Mouse (Mus musculus) midbrain, embryonic 15.5 days (tissue): ENCODE measurements at regions not wholly inside any gene's neighbourhood (a gene's known extent, or its start where the extent isn't known, plus 50 kb on each side); places are given as distances from the start of the nearest gene placed in this dataset.

Source experiments
- ATAC-seq: fragments of 200-750 bp; cut with Nextera tagmentation; replicated peaks from 2 replicates; pipeline ENCODE4 v1.8.0; 2017; ENCODE audit warnings: moderate TSS enrichment
- H3K27ac ChIP-seq: fragments of 300-500 bp; sonication (generic); 2 replicates; pipeline ENCODE4 v1.5.1; 2015; ENCODE audit warnings: mild to moderate bottlenecking, inconsistent platforms
- H3K27me3 ChIP-seq: fragments of 300-500 bp; sonication (generic); replicated peaks from 2 replicates; pipeline ENCODE4 v1.6.1; 2015; ENCODE audit warnings: inconsistent platforms
- H3K36me3 ChIP-seq: fragments of 300-500 bp; sonication (generic); replicated peaks from 2 replicates; pipeline ENCODE4 v1.6.1; 2015; ENCODE audit warnings: inconsistent platforms
- H3K4me1 ChIP-seq: fragments of 300-500 bp; sonication (generic); 2 replicates; pipeline ENCODE4 v1.6.1; 2015; ENCODE audit warnings: inconsistent platforms
- H3K4me2 ChIP-seq: fragments of 300-500 bp; sonication (generic); 2 replicates; pipeline ENCODE4 v1.6.1; 2015; ENCODE audit warnings: inconsistent platforms, mild to moderate bottlenecking, moderate library complexity
- H3K4me3 ChIP-seq: fragments of 300-500 bp; sonication (generic); 2 replicates; pipeline ENCODE4 v1.5.1; 2015; ENCODE audit warnings: mild to moderate bottlenecking, inconsistent platforms
- H3K9ac ChIP-seq: fragments of 300-500 bp; sonication (generic); 2 replicates; pipeline ENCODE4 v1.6.1; 2015; ENCODE audit warnings: mild to moderate bottlenecking, inconsistent platforms
- H3K9me3 ChIP-seq: fragments of 300-500 bp; sonication (generic); 2 replicates; pipeline ENCODE4 v1.6.1; 2016; ENCODE audit warnings: inconsistent platforms
- WGBS: fragments of 180-500 bp; shearing (Covaris S2); methylation state at CpG from one replicate; pipeline ENCODE4 v1.1.7; 2015; ENCODE audit warnings: mixed read lengths; 5-methylcytosine and 5-hydroxymethylcytosine counted together

DNA sequence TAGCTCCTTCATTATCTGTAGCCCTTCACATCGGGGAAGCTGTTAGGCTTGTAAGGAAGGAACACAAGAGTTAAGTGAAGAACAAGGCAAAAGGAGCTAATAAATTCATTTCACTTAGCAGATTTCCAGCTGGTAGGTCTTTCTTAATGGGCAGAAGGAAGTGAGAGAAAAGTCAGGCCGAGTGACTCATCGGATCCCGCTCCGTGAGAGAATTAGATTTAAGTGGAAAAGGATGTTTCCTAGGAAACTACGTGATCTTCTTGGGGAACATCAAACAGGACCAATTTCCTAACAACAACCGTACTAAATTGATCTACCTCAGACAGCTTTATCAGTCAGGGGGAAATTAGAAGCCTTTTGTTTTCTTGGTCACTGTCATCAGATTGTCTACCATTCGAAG lies 625.4 kb upstream of the Arpp21 start:
- ATAC-seq: no peak
- Histone ChIP-seq H3K27ac (peak overlapping the region; percentile 48; the same call in 1 of the 2 replicates), H3K4me1 (peaks cover 15% of the 10 kb centered on the region), H3K9me3 (no peaks in the 10 kb centered on the region), H3K9ac (no peak overlapping the region), H3K36me3 (no peaks in the 10 kb centered on the region), H3K27me3 (no peaks in the 10 kb centered on the region; the same call in 1 of the 2 replicates), H3K4me3 (no peak overlapping the region), H3K4me2 (no peak overlapping the region)
- WGBS: 24% methylated on average over 8 of the region's 8 CpGs

DNA sequence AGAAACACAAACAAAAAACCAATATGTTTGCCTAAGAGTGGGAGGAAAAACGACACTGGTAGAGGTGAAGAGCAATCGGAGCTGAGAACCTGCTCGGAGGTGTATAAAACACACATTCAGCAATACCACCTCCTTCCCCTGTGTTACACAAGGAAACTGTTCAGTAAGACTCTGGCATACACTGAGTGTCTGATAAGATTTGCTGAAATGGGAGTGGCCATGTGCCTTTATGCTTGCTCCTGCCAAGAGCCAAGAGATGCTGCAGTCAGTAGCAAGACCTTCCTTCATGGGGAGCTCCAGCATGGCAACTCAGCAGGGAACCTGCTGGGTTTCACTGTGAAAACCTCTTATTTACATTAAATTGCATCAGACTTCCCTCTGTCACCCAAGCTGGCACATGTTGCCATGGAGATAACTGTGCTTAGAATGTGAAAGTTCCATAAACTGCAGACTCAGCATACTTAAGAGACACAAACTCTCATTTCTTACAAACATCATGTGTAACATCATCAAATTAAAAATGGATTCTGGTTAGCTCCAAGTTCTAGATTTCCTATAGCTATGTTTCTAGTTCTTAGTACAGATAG lies 624.7 kb upstream of the Arpp21 start:
- Histone ChIP-seq H3K36me3 (no peaks in the 10 kb centered on the region), H3K9me3 (no peaks in the 10 kb centered on the region), H3K27ac (peak overlapping the region; percentile 44), H3K9ac (no peak overlapping the region), H3K4me1 (peaks cover 15% of the 10 kb centered on the region), H3K4me2 (no peak overlapping the region), H3K4me3 (no peak overlapping the region), H3K27me3 (no peaks in the 10 kb centered on the region)
- no peak for ATAC-seq
- WGBS: 76% methylated on average over 3 of the region's 3 CpGs

DNA sequence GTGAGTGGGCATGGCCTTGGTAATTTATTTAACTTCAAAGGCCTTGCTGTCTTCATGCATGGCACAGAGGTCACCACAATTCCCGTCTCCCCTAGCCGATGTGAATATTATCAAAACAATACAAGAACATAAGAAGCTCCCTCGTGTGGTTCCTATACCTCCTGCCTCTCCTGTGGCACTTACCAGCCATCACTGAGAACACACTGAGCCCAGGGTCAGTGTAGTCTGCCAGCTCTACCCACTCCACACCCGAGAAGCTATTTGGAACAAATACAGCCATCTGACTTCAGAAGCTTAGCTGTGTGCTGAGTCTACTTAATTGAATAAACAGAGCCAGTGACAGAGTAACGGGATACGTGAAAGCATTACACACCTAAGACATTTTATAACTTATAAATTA lies 605.7 kb upstream of the Arpp21 start:
- H3K9ac ChIP-seq: no peak overlapping the region
- H3K4me1 ChIP-seq: no peaks in the 10 kb centered on the region
- H3K4me3 ChIP-seq: no peak overlapping the region
- H3K27me3 ChIP-seq: no peaks in the 10 kb centered on the region
- 74% methylated on average over 6 of the region's 6 CpGs for WGBS
- no peaks in the 10 kb centered on the region for H3K9me3 ChIP-seq
- no peak for ATAC-seq
- H3K36me3 ChIP-seq: no peaks in the 10 kb centered on the region
- no peak overlapping the region for H3K27ac ChIP-seq
- H3K4me2 ChIP-seq: no peak overlapping the region

DNA sequence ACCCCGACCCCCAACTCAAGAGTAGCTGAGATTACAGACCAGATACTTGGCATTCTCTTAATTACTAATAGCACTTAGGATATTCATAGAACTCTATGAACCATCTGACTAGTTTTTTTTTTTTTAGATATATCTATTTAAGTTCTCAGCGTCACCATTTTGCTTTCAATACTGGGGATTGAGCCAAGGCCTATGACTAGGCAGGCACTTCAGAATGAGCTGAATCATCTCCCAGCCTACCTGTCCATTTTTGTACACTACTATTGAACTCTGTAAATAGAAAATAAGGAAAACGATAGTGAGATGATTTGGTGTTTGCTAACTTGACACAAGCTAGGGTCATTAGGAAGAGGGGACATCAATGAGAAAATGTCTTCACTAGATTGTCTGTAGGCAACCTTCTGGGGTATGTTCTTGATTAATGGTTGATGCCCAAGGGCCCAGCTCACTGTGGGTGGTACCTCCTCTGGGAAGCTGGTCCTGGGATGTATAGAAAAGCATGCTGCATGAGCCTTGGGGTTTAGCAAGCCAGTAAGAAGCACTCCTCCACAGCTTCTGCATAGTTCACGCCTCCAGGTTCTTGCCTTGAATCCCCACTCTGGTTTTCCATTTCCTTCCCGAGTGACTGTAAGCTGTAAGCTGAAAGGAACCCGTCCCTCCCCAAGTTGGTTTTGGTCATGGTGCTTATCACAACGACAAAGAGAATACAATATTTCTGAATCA lies 603.5 kb upstream of the Arpp21 start:
- Histone ChIP-seq H3K27ac (no peak overlapping the region), H3K36me3 (no peaks in the 10 kb centered on the region), H3K27me3 (no peaks in the 10 kb centered on the region), H3K4me3 (no peak overlapping the region), H3K4me1 (no peaks in the 10 kb centered on the region), H3K9me3 (no peaks in the 10 kb centered on the region), H3K4me2 (no peak overlapping the region), H3K9ac (no peak overlapping the region)
- 81% methylated on average over 7 of the region's 7 CpGs for WGBS
- no peak for ATAC-seq

DNA sequence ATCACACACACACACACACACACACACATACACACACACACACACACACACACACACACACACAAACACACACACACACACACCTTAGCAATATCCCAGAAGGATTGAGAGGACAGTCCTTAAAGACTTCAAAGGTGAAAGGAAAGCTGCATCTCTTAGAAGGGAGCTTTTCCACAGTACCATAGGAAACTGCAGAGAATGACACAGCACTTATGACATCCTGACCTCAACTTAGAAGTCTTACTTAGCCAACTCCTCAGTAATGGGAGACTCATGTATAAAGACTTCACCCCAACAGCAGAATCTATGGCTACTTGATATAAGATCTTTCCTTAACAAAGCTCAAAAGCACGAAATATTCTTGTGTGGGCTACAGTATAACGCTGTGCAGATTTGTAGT lies 601.8 kb upstream of the Arpp21 start:
- H3K4me3 ChIP-seq: no peak overlapping the region
- H3K27ac ChIP-seq: no peak overlapping the region
- H3K27me3 ChIP-seq: no peaks in the 10 kb centered on the region
- H3K4me1 ChIP-seq: no peaks in the 10 kb centered on the region
- no peak overlapping the region for H3K9ac ChIP-seq
- no peak for ATAC-seq
- WGBS: 93% methylated on average over 2 of the region's 2 CpGs
- no peaks in the 10 kb centered on the region for H3K9me3 ChIP-seq
- no peaks in the 10 kb centered on the region for H3K36me3 ChIP-seq
- no peak overlapping the region for H3K4me2 ChIP-seq

DNA sequence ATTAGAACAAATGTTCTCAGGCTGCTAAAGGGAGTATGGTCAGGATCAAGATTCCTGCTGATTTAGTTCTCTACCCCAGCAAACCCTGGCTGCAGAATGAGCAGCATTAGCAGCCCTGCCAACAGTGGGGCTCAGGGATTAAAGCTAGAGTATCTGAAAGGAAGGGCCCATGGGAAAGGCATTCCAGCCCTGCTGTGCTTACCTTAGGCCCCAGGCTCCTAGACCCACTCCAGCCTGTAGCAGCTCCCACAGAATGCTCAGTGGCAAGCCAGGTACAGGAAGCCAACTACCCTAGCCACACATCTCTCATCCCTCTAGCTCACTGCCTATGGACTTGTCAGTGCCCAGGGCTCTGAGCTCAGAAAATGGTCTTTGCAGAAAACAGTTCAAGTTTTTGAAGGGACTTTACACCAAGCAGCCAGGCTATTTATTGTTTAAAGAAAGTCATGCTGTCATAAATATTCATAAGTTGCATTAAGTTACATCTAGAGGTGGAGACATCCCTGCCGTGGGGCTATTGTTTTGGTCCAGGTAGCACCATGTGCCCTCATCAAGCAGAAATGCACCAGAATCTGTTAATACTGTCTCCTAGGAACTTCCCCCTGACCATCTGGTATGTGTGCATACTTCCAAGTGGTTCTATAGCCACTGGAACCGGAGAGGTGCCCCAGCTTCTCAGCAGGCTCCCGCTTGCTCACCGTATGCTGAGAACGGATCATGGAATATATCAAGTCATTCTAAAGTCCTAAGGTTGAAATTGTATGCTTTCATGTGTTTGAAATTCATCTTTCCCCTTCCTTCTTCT lies 598.9 kb upstream of the Arpp21 start:
- 73% methylated on average over 5 of the region's 5 CpGs for WGBS
- Histone ChIP-seq H3K27ac (no peak overlapping the region), H3K4me3 (no peak overlapping the region), H3K4me2 (no peak overlapping the region), H3K9ac (no peak overlapping the region), H3K36me3 (no peaks in the 10 kb centered on the region), H3K4me1 (no peaks in the 10 kb centered on the region), H3K27me3 (no peaks in the 10 kb centered on the region), H3K9me3 (no peaks in the 10 kb centered on the region)
- ATAC-seq: no peak

DNA sequence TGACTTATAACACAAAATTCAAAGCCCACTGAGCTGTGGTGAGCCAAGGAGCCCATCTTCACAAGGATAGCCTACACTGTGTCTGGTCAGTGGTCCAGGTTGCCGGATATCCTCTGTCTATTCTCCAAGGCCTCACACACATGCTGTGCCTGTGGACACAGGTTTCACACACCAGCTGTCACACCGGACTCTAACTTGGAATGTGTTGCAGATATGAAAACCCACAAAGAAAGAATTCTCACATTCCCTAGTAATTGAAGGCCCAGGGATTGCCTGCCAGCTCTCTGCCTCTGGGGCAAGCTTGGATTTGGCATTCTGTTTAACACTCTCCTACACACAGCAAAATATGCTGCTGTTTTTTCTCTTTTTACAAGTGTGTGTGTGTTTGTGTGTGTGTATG lies 595.4 kb upstream of the Arpp21 start:
- Histone ChIP-seq H3K4me2 (no peak overlapping the region), H3K9me3 (no peaks in the 10 kb centered on the region), H3K27me3 (no peaks in the 10 kb centered on the region), H3K4me3 (no peak overlapping the region), H3K4me1 (no peaks in the 10 kb centered on the region), H3K27ac (no peak overlapping the region), H3K36me3 (no peaks in the 10 kb centered on the region), H3K9ac (no peak overlapping the region)
- WGBS: 79% methylated on average over 2 of the region's 2 CpGs
- no peak for ATAC-seq

DNA sequence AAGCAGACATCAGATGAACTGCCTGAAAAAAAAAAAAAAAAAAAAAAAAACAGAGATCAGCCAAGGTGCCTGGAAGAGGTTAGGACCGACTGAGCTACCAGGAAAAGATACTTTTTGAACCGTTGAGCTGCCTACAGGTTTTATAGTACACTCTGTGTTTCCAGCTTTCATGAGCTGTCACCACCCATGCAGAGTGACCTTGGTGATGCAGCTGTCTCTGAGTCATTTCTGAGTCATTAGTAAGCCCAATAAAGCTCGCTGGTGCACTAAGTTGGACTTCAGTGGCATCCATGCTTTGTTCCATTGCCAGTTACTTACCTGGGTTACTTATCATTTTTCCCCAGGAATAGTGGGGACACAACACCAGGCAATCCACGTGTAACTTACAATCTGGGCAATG lies 592.9 kb upstream of the Arpp21 start:
- H3K36me3 ChIP-seq: no peaks in the 10 kb centered on the region
- no peaks in the 10 kb centered on the region for H3K4me1 ChIP-seq
- H3K4me3 ChIP-seq: no peak overlapping the region
- H3K9ac ChIP-seq: no peak overlapping the region
- H3K27ac ChIP-seq: no peak overlapping the region
- H3K27me3 ChIP-seq: no peaks in the 10 kb centered on the region
- no peaks in the 10 kb centered on the region for H3K9me3 ChIP-seq
- H3K4me2 ChIP-seq: no peak overlapping the region
- no peak for ATAC-seq
- 79% methylated on average over 4 of the region's 4 CpGs for WGBS

DNA sequence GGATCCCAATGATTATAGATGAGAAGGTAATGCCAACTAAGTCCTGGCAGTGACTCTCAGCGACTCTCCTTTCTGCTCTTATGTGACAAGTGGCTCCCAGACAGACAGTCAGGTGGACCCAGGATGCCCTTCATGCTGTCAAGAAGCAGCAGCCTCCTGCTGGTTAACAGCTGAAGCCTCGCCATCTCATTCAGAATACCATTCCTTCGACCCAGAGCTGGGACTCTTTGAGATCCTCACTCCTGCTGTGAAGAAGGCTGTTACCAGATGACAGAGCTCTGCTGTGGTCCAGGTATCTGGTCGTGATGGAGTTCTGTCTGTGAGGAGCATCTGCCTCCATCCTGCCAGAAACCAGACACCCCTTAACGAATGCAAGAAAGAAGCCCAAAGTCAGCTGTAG lies 590.9 kb upstream of the Arpp21 start:
- no peak for ATAC-seq
- WGBS: 58% methylated on average over 5 of the region's 5 CpGs
- H3K27me3 ChIP-seq: no peaks in the 10 kb centered on the region
- H3K36me3 ChIP-seq: no peaks in the 10 kb centered on the region
- H3K9ac ChIP-seq: no peak overlapping the region
- no peak overlapping the region for H3K4me3 ChIP-seq
- H3K9me3 ChIP-seq: no peaks in the 10 kb centered on the region
- H3K4me2 ChIP-seq: no peak overlapping the region
- no peaks in the 10 kb centered on the region for H3K4me1 ChIP-seq
- H3K27ac ChIP-seq: no peak overlapping the region

DNA sequence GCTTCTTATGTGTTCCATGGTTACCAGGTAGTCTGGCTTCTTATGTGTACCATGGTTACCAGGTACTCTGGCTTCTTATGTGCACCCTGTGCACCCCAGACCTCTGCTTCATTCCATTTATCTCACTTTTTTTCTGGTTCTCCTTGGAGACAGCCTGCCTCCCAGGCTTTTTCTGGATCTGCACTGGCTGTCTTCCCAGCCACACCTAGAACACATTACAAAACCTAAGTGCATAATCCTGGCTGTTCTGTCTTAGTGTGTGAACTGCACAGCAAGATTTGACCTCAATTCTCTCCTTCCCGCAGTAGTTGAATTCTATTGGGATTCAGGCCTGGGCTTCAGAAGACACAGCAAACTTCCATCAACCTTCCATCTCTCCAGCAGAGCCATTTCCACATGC lies 586.2 kb upstream of the Arpp21 start:
- 76% methylated on average over 1 of the region's 1 CpGs for WGBS
- Histone ChIP-seq H3K4me1 (no peaks in the 10 kb centered on the region), H3K36me3 (no peaks in the 10 kb centered on the region), H3K27ac (no peak overlapping the region), H3K4me2 (no peak overlapping the region), H3K9me3 (no peaks in the 10 kb centered on the region), H3K4me3 (no peak overlapping the region), H3K9ac (no peak overlapping the region), H3K27me3 (no peaks in the 10 kb centered on the region)
- ATAC-seq: no peak

DNA sequence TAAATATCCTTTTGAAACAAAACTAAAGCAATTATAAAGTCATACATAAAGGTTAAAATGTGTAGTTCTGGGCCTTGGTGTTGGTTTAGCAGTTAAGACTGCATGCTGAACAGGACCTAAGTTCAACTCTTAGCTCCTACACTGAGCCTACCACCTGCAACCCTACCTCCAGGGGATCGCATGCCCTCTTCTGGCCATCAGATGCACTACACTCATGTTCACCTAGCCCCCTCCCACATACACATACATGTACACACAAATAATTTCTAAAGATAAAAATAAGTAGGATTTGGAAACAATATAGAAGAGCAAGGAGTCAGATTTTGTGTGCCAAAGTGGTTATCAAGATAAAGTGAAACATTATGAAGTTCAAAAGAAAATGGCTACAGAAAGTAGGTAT lies 576.2 kb upstream of the Arpp21 start:
- 30% methylated on average over 1 of the region's 1 CpGs for WGBS
- H3K9me3 ChIP-seq: no peaks in the 10 kb centered on the region
- H3K4me3 ChIP-seq: no peak overlapping the region
- H3K27ac ChIP-seq: no peak overlapping the region
- H3K4me2 ChIP-seq: no peak overlapping the region
- no peaks in the 10 kb centered on the region for H3K27me3 ChIP-seq
- ATAC-seq: no peak
- H3K9ac ChIP-seq: no peak overlapping the region
- H3K4me1 ChIP-seq: no peaks in the 10 kb centered on the region
- no peaks in the 10 kb centered on the region for H3K36me3 ChIP-seq

DNA sequence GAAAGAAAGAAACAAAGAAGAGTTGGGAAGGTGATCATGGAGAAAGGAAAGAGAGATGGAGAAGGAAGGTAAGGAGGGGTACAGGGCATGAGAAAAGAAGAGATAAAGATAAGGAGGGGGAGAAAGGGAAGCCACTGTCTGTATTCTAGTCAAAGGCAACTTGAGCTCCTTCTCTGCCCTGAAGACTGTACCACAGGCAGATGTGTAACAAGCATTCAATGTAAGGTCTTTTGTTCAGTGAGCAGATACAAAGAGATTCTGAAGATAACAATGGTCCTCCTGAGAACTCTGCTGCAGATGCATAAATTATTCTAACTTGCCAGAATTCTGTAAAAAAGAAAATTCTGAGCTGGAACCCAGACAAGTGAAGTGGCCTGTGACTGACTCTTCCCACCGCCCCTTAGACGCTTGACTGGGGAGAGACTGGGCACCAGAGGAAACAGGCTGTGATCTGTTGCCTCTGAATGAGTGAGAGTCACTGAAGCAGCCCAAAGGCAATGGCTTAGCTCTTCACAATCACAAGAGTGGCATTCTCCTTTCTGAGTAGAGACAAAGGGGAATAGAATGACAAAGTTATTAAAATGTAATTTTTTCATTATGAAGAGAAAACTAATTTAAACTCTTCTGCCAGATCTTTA lies 564.0 kb upstream of the Arpp21 start:
- no peak for ATAC-seq
- Histone ChIP-seq H3K27me3 (no peaks in the 10 kb centered on the region), H3K4me1 (no peaks in the 10 kb centered on the region), H3K9me3 (no peaks in the 10 kb centered on the region), H3K27ac (no peak overlapping the region), H3K4me2 (no peak overlapping the region), H3K9ac (no peak overlapping the region), H3K4me3 (no peak overlapping the region), H3K36me3 (no peaks in the 10 kb centered on the region)
- WGBS: 15% methylated on average over 2 of the region's 2 CpGs
